Mouse (Mus musculus): ENCODE results near the gene Anxa11. TPM values are rescaled to one million over a fixed set of nuclear protein-coding genes. Genes with fewer than 3 reads are reported as not detected.

The Anxa11 gene
- polyA plus RNA-seq, 1 experiment, result 12.9 TPM

- Histone ChIP-seq H3K4me1 (ENCODE audit: control insufficient read depth, insufficient read depth, low read length) (no peaks in the 10 kb centered on the region; the same call in 1 of the 2 replicates), H3K27me3 (ENCODE audit: control insufficient read depth, insufficient read depth, low read length) (no peaks in the 10 kb centered on the region), H3K4me3 (replicated peaks; ENCODE audit: insufficient read depth, low read depth, low read length) (no peak overlapping the region), H3K27ac (ENCODE audit: insufficient read depth, low read length) (no peak overlapping the region)
- DNase-seq, result no peak
- TF ChIP-seq CTCF (IDR thresholded peaks at IDR 0.05; ENCODE audit: borderline replicate concordance, insufficient read depth, low read depth, low read length) (no peak), POLR2A (IDR thresholded peaks at IDR 0.05; ENCODE audit: borderline replicate concordance, insufficient read depth, low read length) (no peak)
- WGBS, result 54% methylated on average over 6 of the region's 6 CpGs
Measured at GRCm38 (mm10) chr14:25851189-25851588, 9.2 kb downstream of the Anxa11 start.

- 73% methylated on average over 11 of the region's 11 CpGs for WGBS
- Histone ChIP-seq H3K27me3 (ENCODE audit: control insufficient read depth, insufficient read depth, low read length) (no peaks in the 10 kb centered on the region), H3K4me3 (replicated peaks; ENCODE audit: insufficient read depth, low read depth, low read length) (no peak overlapping the region), H3K4me1 (ENCODE audit: control insufficient read depth, insufficient read depth, low read length) (no peaks in the 10 kb centered on the region), H3K27ac (ENCODE audit: insufficient read depth, low read length) (no peak overlapping the region)
- TF ChIP-seq POLR2A (IDR thresholded peaks at IDR 0.05; ENCODE audit: borderline replicate concordance, insufficient read depth, low read length), result no peak
- no peak for TF ChIP-seq CTCF (IDR thresholded peaks at IDR 0.05; ENCODE audit: borderline replicate concordance, insufficient read depth, low read depth, low read length)
- DNase-seq, result no peak
Measured at GRCm38 (mm10) chr14:25852121-25852561, 10.2 kb downstream of the Anxa11 start.

GRCm38 (mm10) chr14:25853295-25853694 is 11.3 kb downstream of the Anxa11 start:
- no peak overlapping the region for H3K27ac ChIP-seq (ENCODE audit: insufficient read depth, low read length)
- no peak overlapping the region for H3K4me3 ChIP-seq (replicated peaks; ENCODE audit: insufficient read depth, low read depth, low read length)
- no peak for TF ChIP-seq CTCF (IDR thresholded peaks at IDR 0.05; ENCODE audit: borderline replicate concordance, insufficient read depth, low read depth, low read length)
- TF ChIP-seq POLR2A (IDR thresholded peaks at IDR 0.05; ENCODE audit: borderline replicate concordance, insufficient read depth, low read length), result no peak
- H3K4me1 ChIP-seq (ENCODE audit: control insufficient read depth, insufficient read depth, low read length), result no peaks in the 10 kb centered on the region
- 78% methylated on average over 6 of the region's 6 CpGs for WGBS
- no peak for DNase-seq
- H3K27me3 ChIP-seq (ENCODE audit: control insufficient read depth, insufficient read depth, low read length), result no peaks in the 10 kb centered on the region

GRCm38 (mm10) chr14:25853717-25854452 is 11.9 kb downstream of the Anxa11 start:
- whole genome bisulfite sequencing, result 89% methylated on average over 16 of the region's 16 CpGs
- Histone ChIP-seq H3K4me1 (ENCODE audit: control insufficient read depth, insufficient read depth, low read length) (no peaks in the 10 kb centered on the region), H3K27me3 (ENCODE audit: control insufficient read depth, insufficient read depth, low read length) (no peaks in the 10 kb centered on the region), H3K27ac (ENCODE audit: insufficient read depth, low read length) (no peak overlapping the region), H3K4me3 (replicated peaks; ENCODE audit: insufficient read depth, low read depth, low read length) (no peak overlapping the region)
- DNase-seq, result no peak
- no peak for TF ChIP-seq POLR2A (IDR thresholded peaks at IDR 0.05; ENCODE audit: borderline replicate concordance, insufficient read depth, low read length)
- TF ChIP-seq CTCF (IDR thresholded peaks at IDR 0.05; ENCODE audit: borderline replicate concordance, insufficient read depth, low read depth, low read length), result no peak

GRCm38 (mm10) chr14:25855241-25855885 is 13.4 kb downstream of the Anxa11 start:
- no peak for TF ChIP-seq CTCF (IDR thresholded peaks at IDR 0.05; ENCODE audit: borderline replicate concordance, insufficient read depth, low read depth, low read length)
- no peak for TF ChIP-seq POLR2A (IDR thresholded peaks at IDR 0.05; ENCODE audit: borderline replicate concordance, insufficient read depth, low read length)
- H3K27me3 ChIP-seq (ENCODE audit: control insufficient read depth, insufficient read depth, low read length), result no peaks in the 10 kb centered on the region
- no peak overlapping the region for H3K4me3 ChIP-seq (replicated peaks; ENCODE audit: insufficient read depth, low read depth, low read length)
- H3K27ac ChIP-seq (ENCODE audit: insufficient read depth, low read length), result no peak overlapping the region
- 78% methylated on average over 8 of the region's 8 CpGs for WGBS
- H3K4me1 ChIP-seq (ENCODE audit: control insufficient read depth, insufficient read depth, low read length), result no peaks in the 10 kb centered on the region
- DNase-seq, result no peak

GRCm38 (mm10) chr14:25857168-25857621 is 15.2 kb downstream of the Anxa11 start:
- Histone ChIP-seq H3K4me1 (ENCODE audit: control insufficient read depth, insufficient read depth, low read length) (no peaks in the 10 kb centered on the region), H3K27ac (ENCODE audit: insufficient read depth, low read length) (no peak overlapping the region), H3K27me3 (ENCODE audit: control insufficient read depth, insufficient read depth, low read length) (no peaks in the 10 kb centered on the region), H3K4me3 (replicated peaks; ENCODE audit: insufficient read depth, low read depth, low read length) (no peak overlapping the region)
- no peak for TF ChIP-seq POLR2A (IDR thresholded peaks at IDR 0.05; ENCODE audit: borderline replicate concordance, insufficient read depth, low read length)
- TF ChIP-seq CTCF (IDR thresholded peaks at IDR 0.05; ENCODE audit: borderline replicate concordance, insufficient read depth, low read depth, low read length), result no peak
- 85% methylated on average over 3 of the region's 3 CpGs for WGBS
- DNase-seq, result no peak

- 88% methylated on average over 8 of the region's 8 CpGs for WGBS
- Histone ChIP-seq H3K4me3 (replicated peaks; ENCODE audit: insufficient read depth, low read depth, low read length) (no peak overlapping the region), H3K4me1 (ENCODE audit: control insufficient read depth, insufficient read depth, low read length) (no peaks in the 10 kb centered on the region), H3K27ac (ENCODE audit: insufficient read depth, low read length) (no peak overlapping the region), H3K27me3 (ENCODE audit: control insufficient read depth, insufficient read depth, low read length) (no peaks in the 10 kb centered on the region)
- no peak for TF ChIP-seq CTCF (IDR thresholded peaks at IDR 0.05; ENCODE audit: borderline replicate concordance, insufficient read depth, low read depth, low read length)
- no peak for TF ChIP-seq POLR2A (IDR thresholded peaks at IDR 0.05; ENCODE audit: borderline replicate concordance, insufficient read depth, low read length)
- no peak for DNase-seq
Measured at GRCm38 (mm10) chr14:25857940-25858339, 16.0 kb downstream of the Anxa11 start.
